12 mouse cellular contexts compared by ENCODE assay signal in genomic region chr14:8186278-8187045, GRCm38 (mm10). TPM values are rescaled to one million over a fixed set of nuclear protein-coding genes. Genes with fewer than 3 reads are reported as not detected.
DNase-seq lines count a peak whose midpoint lies in the region; ATAC-seq and TF ChIP-seq lines count a peak whose summit lies in the region.
"Had no signal": no experiment of that assay in that cellular context is flagged by ENCODE, and none has a peak within 500 bp of the region (broad histone marks: within the 10 kb centered on the region; RNA-seq: fewer than 3 reads in every experiment).

No protein-coding gene starts in this region.

- no peak overlapping the region for H3K9ac ChIP-seq in forebrain, postnatal 0 days
- no peak overlapping the region for H3K9ac ChIP-seq in forebrain, embryonic 11.5 days (ENCODE audit: low read length)
- H3K9ac ChIP-seq: forebrain, embryonic 12.5 days; lung, embryonic 15.5 days; neural tube, embryonic 12.5 days had no signal

- no peaks in the 10 kb centered on the region for H3K9me3 ChIP-seq in forebrain, postnatal 0 days (ENCODE audit: low read length)
- H3K9me3 ChIP-seq in forebrain, embryonic 11.5 days (ENCODE audit: control insufficient read depth, low read length), result no peaks in the 10 kb centered on the region
- H3K9me3 ChIP-seq: forebrain, embryonic 12.5 days; lung, embryonic 15.5 days; neural tube, embryonic 12.5 days had no signal

- TF ChIP-seq CTCF in forebrain, postnatal 0 days (IDR thresholded peaks at IDR 0.05; ENCODE audit: low read depth), result no peak

- no peaks in the 10 kb centered on the region; the same call in 1 of the 2 replicates for H3K4me1 ChIP-seq in forebrain, postnatal 0 days (ENCODE audit: insufficient read depth)
- H3K4me1 ChIP-seq in forebrain, embryonic 11.5 days (replicated peaks; ENCODE audit: control insufficient read depth, insufficient read depth, low read length), result no peaks in the 10 kb centered on the region
- H3K4me1 ChIP-seq: forebrain, embryonic 12.5 days; lung, embryonic 15.5 days; neural tube, embryonic 12.5 days had no signal

- 80% methylated on average over 6 of the region's 6 CpGs for WGBS in forebrain, postnatal 0 days
- 90% methylated on average over 6 of the region's 6 CpGs for WGBS in forebrain, embryonic 11.5 days

- DNase-seq in forebrain, postnatal 0 days, result peak; percentile 73
- no peak for DNase-seq in forebrain, embryonic 11.5 days (ENCODE audit: low spot score)
- peak; percentile 59 for DNase-seq in ovary, adult 18-20 months (ENCODE audit: low spot score)
- DNase-seq in ovary, postnatal 10 days (ENCODE audit: low spot score), result no peak
- peak; percentile 57 to 63 for DNase-seq in layer of hippocampus, postnatal 36 days
- no peak for DNase-seq in urinary bladder, adult 18-20 months (ENCODE audit: low spot score in 2 of 2)
- DNase-seq in gastrocnemius, adult 18-20 months (ENCODE audit: low spot score), result no peak
- DNase-seq in urinary bladder, postnatal 10 days (ENCODE audit: low spot score), result no peak
- DNase-seq: cerebellum, adult 9-10 months had no signal

- no peak overlapping the region for H3K4me2 ChIP-seq in forebrain, postnatal 0 days (ENCODE audit: low read depth)
- no peak overlapping the region for H3K4me2 ChIP-seq in forebrain, embryonic 11.5 days (ENCODE audit: low read depth, low read length, severe bottlenecking)
- H3K4me2 ChIP-seq: forebrain, embryonic 12.5 days; lung, embryonic 15.5 days; neural tube, embryonic 12.5 days had no signal

- peak; percentile 36; the same call in 1 of the 2 replicates for ATAC-seq in forebrain, postnatal 0 days
- ATAC-seq in forebrain, embryonic 11.5 days (replicated peaks; ENCODE audit: low FRiP score), result no peak

- H3K4me3 ChIP-seq in forebrain, postnatal 0 days (ENCODE audit: low read depth, low read length), result no peak overlapping the region
- no peak overlapping the region for H3K4me3 ChIP-seq in forebrain, embryonic 11.5 days (ENCODE audit: low read depth, low read length)
- H3K4me3 ChIP-seq: forebrain, embryonic 12.5 days; lung, embryonic 15.5 days; neural tube, embryonic 12.5 days had no signal

- H3K27me3 ChIP-seq in forebrain, postnatal 0 days (ENCODE audit: insufficient read depth, low read length), result no peaks in the 10 kb centered on the region
- no peaks in the 10 kb centered on the region for H3K27me3 ChIP-seq in forebrain, embryonic 11.5 days (ENCODE audit: control insufficient read depth, insufficient read depth, low read length)
- H3K27me3 ChIP-seq: forebrain, embryonic 12.5 days; lung, embryonic 15.5 days; neural tube, embryonic 12.5 days had no signal

- no peaks in the 10 kb centered on the region for H3K36me3 ChIP-seq in forebrain, postnatal 0 days (ENCODE audit: insufficient read depth)
- H3K36me3 ChIP-seq in forebrain, embryonic 11.5 days (ENCODE audit: control insufficient read depth, insufficient read depth, low read length), result no peaks in the 10 kb centered on the region
- H3K36me3 ChIP-seq: forebrain, embryonic 12.5 days; lung, embryonic 15.5 days; neural tube, embryonic 12.5 days had no signal

- no peak overlapping the region for H3K27ac ChIP-seq in forebrain, postnatal 0 days (ENCODE audit: low read depth, low read length)
- H3K27ac ChIP-seq in forebrain, embryonic 11.5 days (ENCODE audit: low read depth, low read length), result no peak overlapping the region
- H3K27ac ChIP-seq: forebrain, embryonic 12.5 days; lung, embryonic 15.5 days; neural tube, embryonic 12.5 days had no signal

RNA-seq across cellular contexts. Expression of gene Pdhb, which starts 13.6 kb away (rescaled TPM):
- 151 and 183 TPM in 2 replicates for total RNA-seq in forebrain, postnatal 0 days (2014; rRNA removed)
- 249 and 263 TPM in 2 replicates for polyA plus RNA-seq in forebrain, postnatal 0 days (2015; fragmentation: Nextera tagmentation; extraction: Ambion mirVana)
- 202 and 213 TPM in 2 replicates for polyA plus RNA-seq in forebrain, embryonic 11.5 days (2014; fragmentation: Nextera tagmentation; extraction: Ambion mirVana)
- 100 to 1,000 TPM; 185 to 197 TPM for total RNA-seq in layer of hippocampus, postnatal 36 days (2021)
- 100 to 1,000 TPM; 272 to 299 TPM for total RNA-seq in gastrocnemius, adult 18-20 months (2021)

RNA-seq across cellular contexts. Expression of gene Kctd6, which starts 27.5 kb away (rescaled TPM):
- total RNA-seq in forebrain, postnatal 0 days (2014; rRNA removed), result 19.3 and 27.0 TPM in 2 replicates
- polyA plus RNA-seq in forebrain, postnatal 0 days (2015; fragmentation: Nextera tagmentation; extraction: Ambion mirVana), result 37.0 and 42.0 TPM in 2 replicates
- 13.7 and 14.3 TPM in 2 replicates for polyA plus RNA-seq in forebrain, embryonic 11.5 days (2014; fragmentation: Nextera tagmentation; extraction: Ambion mirVana)
- 10 to 100 TPM; 76.1 to 78.8 TPM for total RNA-seq in layer of hippocampus, postnatal 36 days (2021)
- total RNA-seq in gastrocnemius, adult 18-20 months (2021), result 1 to 10 TPM; 7.7 to 8.4 TPM

Comparison
In these comparisons a context has a peak if more than half of its experiments do, and no peak if none do; other contexts are left out.
1. DNase-seq: peak in forebrain, postnatal 0 days (single experiment), ovary, adult 18-20 months (single experiment) and layer of hippocampus, postnatal 36 days (2 of 2); none in forebrain, embryonic 11.5 days (single experiment), ovary, postnatal 10 days (single experiment), urinary bladder, adult 18-20 months (0 of 2), gastrocnemius, adult 18-20 months (single experiment) and urinary bladder, postnatal 10 days (single experiment).